Mouse (Mus musculus): ENCODE results near the gene Trpm8. TPM values are rescaled to one million over a fixed set of nuclear protein-coding genes. Genes with fewer than 3 reads are reported as not detected.

Gene Trpm8
- polyA plus RNA-seq, 1 experiment from 2014 or later, result not detected

GRCm38 (mm10) chr1:88243861-88244260, 33.6 kb upstream of the Trpm8 start:
- WGBS, result 64% methylated on average over 5 of the region's 5 CpGs

GRCm38 (mm10) chr1:88245881-88246280, 31.6 kb upstream of the Trpm8 start:
- H3K4me3 ChIP-seq (replicated peaks; ENCODE audit: low read depth, low read length), result no peak overlapping the region
- H3K4me1 ChIP-seq (replicated peaks; ENCODE audit: insufficient read depth, low read length), result no peaks in the 10 kb centered on the region
- ATAC-seq (replicated peaks; ENCODE audit: low FRiP score, low read depth), result no peak
- H3K27ac ChIP-seq, result no peak overlapping the region
- H3K9me3 ChIP-seq (replicated peaks; ENCODE audit: low read length), result peaks cover 43% of the 10 kb centered on the region
- 80% methylated on average over 6 of the region's 6 CpGs for WGBS
- DNase-seq (ENCODE audit: low spot score), result no peak
- H3K9ac ChIP-seq (ENCODE audit: low read depth, low read length), result no peak overlapping the region
- no peaks in the 10 kb centered on the region for H3K27me3 ChIP-seq (ENCODE audit: insufficient read depth, low read length)
- no peak for TF ChIP-seq CTCF (IDR thresholded peaks at IDR 0.05; ENCODE audit: low read depth)
- H3K36me3 ChIP-seq (ENCODE audit: insufficient read depth, low read length), result no peaks in the 10 kb centered on the region
- H3K4me2 ChIP-seq (ENCODE audit: low read length), result no peak overlapping the region

More at GRCm38 (mm10) chr1:88243861-88244260, 33.6 kb upstream of the Trpm8 start:
- H3K9ac ChIP-seq (ENCODE audit: low read depth, low read length), result no peak overlapping the region
- H3K36me3 ChIP-seq (ENCODE audit: insufficient read depth, low read length), result no peaks in the 10 kb centered on the region
- DNase-seq (ENCODE audit: low spot score) (no peak), ATAC-seq (replicated peaks; ENCODE audit: low FRiP score, low read depth) (no peak)
- no peak overlapping the region for H3K4me2 ChIP-seq (ENCODE audit: low read length)
- no peak for TF ChIP-seq CTCF (IDR thresholded peaks at IDR 0.05; ENCODE audit: low read depth)
- H3K27me3 ChIP-seq (ENCODE audit: insufficient read depth, low read length), result no peaks in the 10 kb centered on the region
- peaks cover 48% of the 10 kb centered on the region for H3K9me3 ChIP-seq (replicated peaks; ENCODE audit: low read length)
- H3K4me3 ChIP-seq (replicated peaks; ENCODE audit: low read depth, low read length), result no peak overlapping the region
- no peaks in the 10 kb centered on the region for H3K4me1 ChIP-seq (replicated peaks; ENCODE audit: insufficient read depth, low read length)
- H3K27ac ChIP-seq, result no peak overlapping the region

GRCm38 (mm10) chr1:88246386-88246785, 31.1 kb upstream of the Trpm8 start:
- ATAC-seq (replicated peaks; ENCODE audit: low FRiP score, low read depth) (no peak), DNase-seq (ENCODE audit: low spot score) (no peak)
- no peak overlapping the region for H3K9ac ChIP-seq (ENCODE audit: low read depth, low read length)
- H3K36me3 ChIP-seq (ENCODE audit: insufficient read depth, low read length), result no peaks in the 10 kb centered on the region
- H3K27me3 ChIP-seq (ENCODE audit: insufficient read depth, low read length), result no peaks in the 10 kb centered on the region
- 50% methylated on average over 6 of the region's 6 CpGs for WGBS
- H3K9me3 ChIP-seq (replicated peaks; ENCODE audit: low read length), result peaks cover 43% of the 10 kb centered on the region
- no peaks in the 10 kb centered on the region for H3K4me1 ChIP-seq (replicated peaks; ENCODE audit: insufficient read depth, low read length)
- no peak overlapping the region for H3K4me2 ChIP-seq (ENCODE audit: low read length)
- TF ChIP-seq CTCF (IDR thresholded peaks at IDR 0.05; ENCODE audit: low read depth), result no peak
- no peak overlapping the region for H3K27ac ChIP-seq
- H3K4me3 ChIP-seq (replicated peaks; ENCODE audit: low read depth, low read length), result no peak overlapping the region

GRCm38 (mm10) chr1:88247660-88248059, 29.8 kb upstream of the Trpm8 start:
- no peak overlapping the region for H3K4me3 ChIP-seq (replicated peaks; ENCODE audit: low read depth, low read length)
- no peak for TF ChIP-seq CTCF (IDR thresholded peaks at IDR 0.05; ENCODE audit: low read depth)
- WGBS, result 44% methylated on average over 2 of the region's 2 CpGs
- H3K4me1 ChIP-seq (replicated peaks; ENCODE audit: insufficient read depth, low read length), result no peaks in the 10 kb centered on the region
- no peaks in the 10 kb centered on the region for H3K36me3 ChIP-seq (ENCODE audit: insufficient read depth, low read length)
- no peak overlapping the region for H3K4me2 ChIP-seq (ENCODE audit: low read length)
- ATAC-seq (replicated peaks; ENCODE audit: low FRiP score, low read depth) (no peak), DNase-seq (ENCODE audit: low spot score) (no peak)
- no peak overlapping the region for H3K27ac ChIP-seq
- no peaks in the 10 kb centered on the region for H3K27me3 ChIP-seq (ENCODE audit: insufficient read depth, low read length)
- peaks cover 38% of the 10 kb centered on the region for H3K9me3 ChIP-seq (replicated peaks; ENCODE audit: low read length)
- no peak overlapping the region for H3K9ac ChIP-seq (ENCODE audit: low read depth, low read length)

- Histone ChIP-seq H3K9ac (ENCODE audit: low read depth, low read length) (no peak overlapping the region), H3K4me2 (ENCODE audit: low read length) (no peak overlapping the region), H3K4me3 (replicated peaks; ENCODE audit: low read depth, low read length) (no peak overlapping the region), H3K36me3 (ENCODE audit: insufficient read depth, low read length) (no peaks in the 10 kb centered on the region), H3K27me3 (ENCODE audit: insufficient read depth, low read length) (no peaks in the 10 kb centered on the region), H3K4me1 (replicated peaks; ENCODE audit: insufficient read depth, low read length) (no peaks in the 10 kb centered on the region), H3K27ac (no peak overlapping the region), H3K9me3 (replicated peaks; ENCODE audit: low read length) (peaks cover 38% of the 10 kb centered on the region)
- DNase-seq (ENCODE audit: low spot score), result no peak
- no peak for TF ChIP-seq CTCF (IDR thresholded peaks at IDR 0.05; ENCODE audit: low read depth)
- WGBS, result 70% methylated on average over 4 of the region's 4 CpGs
- no peak for ATAC-seq (replicated peaks; ENCODE audit: low FRiP score, low read depth)
Observed at GRCm38 (mm10) chr1:88248658-88249057, 28.8 kb upstream of the Trpm8 start.

GRCm38 (mm10) chr1:88249596-88249995, 27.9 kb upstream of the Trpm8 start:
- Histone ChIP-seq H3K27me3 (ENCODE audit: insufficient read depth, low read length) (no peaks in the 10 kb centered on the region), H3K36me3 (ENCODE audit: insufficient read depth, low read length) (no peaks in the 10 kb centered on the region), H3K4me2 (ENCODE audit: low read length) (no peak overlapping the region), H3K4me1 (replicated peaks; ENCODE audit: insufficient read depth, low read length) (no peaks in the 10 kb centered on the region), H3K27ac (no peak overlapping the region), H3K4me3 (replicated peaks; ENCODE audit: low read depth, low read length) (no peak overlapping the region), H3K9ac (ENCODE audit: low read depth, low read length) (no peak overlapping the region), H3K9me3 (replicated peaks; ENCODE audit: low read length) (peaks cover 38% of the 10 kb centered on the region)
- DNase-seq (ENCODE audit: low spot score), result no peak
- ATAC-seq (replicated peaks; ENCODE audit: low FRiP score, low read depth), result no peak
- 75% methylated on average over 7 of the region's 7 CpGs for WGBS
- no peak for TF ChIP-seq CTCF (IDR thresholded peaks at IDR 0.05; ENCODE audit: low read depth)

- Histone ChIP-seq H3K27me3 (ENCODE audit: insufficient read depth, low read length) (no peaks in the 10 kb centered on the region), H3K36me3 (ENCODE audit: insufficient read depth, low read length) (no peaks in the 10 kb centered on the region), H3K9me3 (replicated peaks; ENCODE audit: low read length) (peaks cover 35% of the 10 kb centered on the region), H3K4me2 (ENCODE audit: low read length) (no peak overlapping the region), H3K9ac (ENCODE audit: low read depth, low read length) (no peak overlapping the region), H3K27ac (no peak overlapping the region), H3K4me3 (replicated peaks; ENCODE audit: low read depth, low read length) (no peak overlapping the region), H3K4me1 (replicated peaks; ENCODE audit: insufficient read depth, low read length) (no peaks in the 10 kb centered on the region)
- 83% methylated on average over 5 of the region's 5 CpGs for WGBS
- no peak for ATAC-seq (replicated peaks; ENCODE audit: low FRiP score, low read depth)
- no peak for DNase-seq (ENCODE audit: low spot score)
- no peak for TF ChIP-seq CTCF (IDR thresholded peaks at IDR 0.05; ENCODE audit: low read depth)
Observed at GRCm38 (mm10) chr1:88250023-88250422, 27.4 kb upstream of the Trpm8 start.

Measured in kidney, postnatal 0 days (tissue).